Mouse (Mus musculus): ENCODE measurements at regions not wholly inside any gene's neighbourhood (a gene's known extent, or its start where the extent isn't known, plus 50 kb on each side); places are given as distances from the start of the nearest gene placed in this dataset.

DNA sequence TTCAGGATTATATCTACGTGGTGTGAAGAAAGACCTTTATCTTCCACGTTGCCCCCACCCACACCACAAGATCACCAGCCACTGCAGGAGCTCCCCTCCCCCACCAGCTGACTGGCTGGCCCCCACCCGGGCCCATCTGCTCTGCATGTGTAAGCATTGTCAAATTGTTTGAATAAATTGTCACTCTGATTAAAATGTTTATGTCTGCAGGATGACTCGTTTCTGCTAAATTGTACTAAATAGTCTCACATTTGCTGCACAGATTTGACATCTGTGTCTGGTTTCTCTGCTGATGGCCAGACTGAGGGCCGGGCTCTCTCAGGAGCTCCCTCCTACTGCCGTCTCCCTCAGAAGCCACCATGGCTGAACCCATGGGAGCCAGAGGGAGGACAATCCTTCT lies 119.2 kb upstream of the Pmepa1 start:
- Histone ChIP-seq H3K27me3 (ENCODE audit: control insufficient read depth, insufficient read depth, low read length) (no peaks in the 10 kb centered on the region), H3K36me3 (ENCODE audit: control insufficient read depth, insufficient read depth, low read length) (no peaks in the 10 kb centered on the region), H3K9me3 (ENCODE audit: control insufficient read depth, low read length) (no peaks in the 10 kb centered on the region; the same call in 1 of the 2 replicates), H3K27ac (replicated peaks; ENCODE audit: low read depth, low read length) (no peak overlapping the region), H3K4me3 (ENCODE audit: low read depth, low read length) (no peak overlapping the region), H3K4me2 (ENCODE audit: low read depth, severe bottlenecking) (no peak overlapping the region), H3K4me1 (ENCODE audit: control insufficient read depth, insufficient read depth, low read length) (no peaks in the 10 kb centered on the region; the same call in 1 of the 2 replicates), H3K9ac (ENCODE audit: low read length) (no peak overlapping the region)
- DNase-seq (ENCODE audit: low spot score) (no peak), ATAC-seq (ENCODE audit: insufficient number of reproducible peaks, low FRiP score, low TSS enrichment, low read depth) (no peak)
- 46% methylated on average over 6 of the region's 6 CpGs for WGBS

DNA sequence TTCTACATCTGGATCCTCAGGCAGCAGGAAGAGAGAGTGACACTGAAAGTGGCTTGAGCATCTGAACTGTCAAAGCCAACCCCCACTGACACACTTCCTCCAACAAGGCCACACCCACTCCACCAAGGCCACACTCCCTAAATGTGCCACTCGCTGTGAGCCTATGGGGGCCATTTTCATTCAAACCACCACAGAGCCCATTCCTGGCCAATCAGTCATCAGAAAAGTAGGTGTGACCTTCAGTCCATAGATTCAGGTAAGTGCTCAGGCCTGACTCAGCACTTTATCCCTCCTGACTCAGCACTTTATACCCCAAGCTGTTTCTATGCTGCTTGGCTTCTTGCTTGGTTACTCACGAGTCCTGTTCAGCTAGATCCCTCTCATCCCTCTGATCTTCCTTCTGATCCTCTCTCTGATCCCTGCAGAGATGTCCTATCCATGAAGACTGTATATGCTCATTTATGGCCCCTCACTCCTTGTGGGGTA lies 121.6 kb upstream of the Pmepa1 start:
- no peak overlapping the region for H3K4me2 ChIP-seq (ENCODE audit: low read depth, severe bottlenecking)
- H3K27me3 ChIP-seq (ENCODE audit: control insufficient read depth, insufficient read depth, low read length) = no peaks in the 10 kb centered on the region
- WGBS = 95% methylated on average over 2 of the region's 2 CpGs
- H3K27ac ChIP-seq (replicated peaks; ENCODE audit: low read depth, low read length) = no peak overlapping the region
- H3K36me3 ChIP-seq (ENCODE audit: control insufficient read depth, insufficient read depth, low read length) = no peaks in the 10 kb centered on the region
- H3K9ac ChIP-seq (ENCODE audit: low read length) = no peak overlapping the region
- H3K4me3 ChIP-seq (ENCODE audit: low read depth, low read length) = no peak overlapping the region
- no peaks in the 10 kb centered on the region for H3K9me3 ChIP-seq (ENCODE audit: control insufficient read depth, low read length)
- ATAC-seq (ENCODE audit: insufficient number of reproducible peaks, low FRiP score, low TSS enrichment, low read depth) (no peak), DNase-seq (ENCODE audit: low spot score) (no peak)
- H3K4me1 ChIP-seq (ENCODE audit: control insufficient read depth, insufficient read depth, low read length) = no peaks in the 10 kb centered on the region; the same call in 1 of the 2 replicates

DNA sequence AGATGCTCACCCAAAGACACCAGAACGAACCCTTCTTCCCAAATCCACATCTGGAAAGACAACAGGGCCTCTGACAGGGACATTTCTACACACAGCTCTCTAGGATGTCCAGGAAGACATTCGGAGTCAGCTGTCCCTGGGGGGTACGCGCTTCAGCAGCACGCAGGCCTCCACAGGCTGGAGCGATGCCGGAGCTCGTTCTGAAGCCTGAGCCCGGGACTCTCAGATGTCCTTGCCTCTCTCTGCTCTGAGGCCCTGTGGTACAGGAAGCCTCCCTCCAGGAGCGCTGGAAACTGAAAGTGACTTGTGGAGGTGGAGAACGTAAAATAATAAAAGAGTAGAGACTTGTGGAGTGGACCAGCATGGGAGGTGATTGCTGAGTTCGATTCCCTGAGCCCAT lies 116.8 kb upstream of the 1700021F07Rik start:
- no peak for DNase-seq (ENCODE audit: low spot score)
- no peak overlapping the region for H3K4me2 ChIP-seq (ENCODE audit: low read depth, severe bottlenecking)
- no peak overlapping the region for H3K27ac ChIP-seq (replicated peaks; ENCODE audit: low read depth, low read length)
- no peaks in the 10 kb centered on the region for H3K36me3 ChIP-seq (ENCODE audit: control insufficient read depth, insufficient read depth, low read length)
- H3K9ac ChIP-seq (ENCODE audit: low read length) = no peak overlapping the region
- peaks cover 30% of the 10 kb centered on the region for H3K4me1 ChIP-seq (ENCODE audit: control insufficient read depth, insufficient read depth, low read length)
- H3K27me3 ChIP-seq (ENCODE audit: control insufficient read depth, insufficient read depth, low read length) = no peaks in the 10 kb centered on the region
- ATAC-seq (ENCODE audit: insufficient number of reproducible peaks, low FRiP score, low TSS enrichment, low read depth) = no peak
- no peak overlapping the region for H3K4me3 ChIP-seq (ENCODE audit: low read depth, low read length)
- no peaks in the 10 kb centered on the region; the same call in 1 of the 2 replicates for H3K9me3 ChIP-seq (ENCODE audit: control insufficient read depth, low read length)
- 72% methylated on average over 12 of the region's 12 CpGs for WGBS

DNA sequence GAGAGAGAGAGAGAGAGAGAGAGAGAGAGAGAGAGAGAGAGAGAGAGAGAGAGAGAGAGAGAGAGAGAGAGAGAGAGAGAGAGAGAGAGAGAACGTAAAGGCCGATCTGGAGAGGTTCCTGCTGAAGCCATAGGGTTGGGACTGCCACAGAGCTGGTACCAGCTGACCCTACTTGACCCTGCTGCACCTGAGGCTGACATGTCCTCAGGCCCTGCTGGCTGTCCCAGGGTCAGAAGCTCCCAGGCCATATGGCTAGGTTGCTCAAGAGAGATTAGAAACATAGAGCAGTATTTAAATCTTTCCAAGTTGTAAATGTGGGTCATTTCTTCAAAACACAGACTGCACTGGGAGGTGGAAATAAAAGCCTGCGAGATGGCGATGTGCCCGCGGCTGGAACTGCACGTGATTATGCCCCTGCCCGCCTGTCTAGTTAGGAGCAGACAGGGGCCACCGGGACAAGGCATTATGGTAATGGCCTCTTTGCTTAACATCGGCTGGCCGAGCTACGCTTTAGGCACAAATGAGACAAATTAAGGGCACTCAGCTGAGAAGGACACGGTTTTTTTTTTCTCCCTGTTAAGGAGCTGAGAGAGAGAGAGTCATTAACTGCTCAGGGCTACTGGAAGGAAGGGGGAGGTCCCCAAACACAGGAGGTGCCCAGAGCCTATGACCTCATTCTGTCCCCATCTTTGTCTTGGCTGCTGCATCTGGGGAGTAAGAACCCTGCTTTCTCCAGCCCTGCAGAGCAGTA lies 115.9 kb upstream of the 1700021F07Rik start:
- H3K27ac ChIP-seq (replicated peaks; ENCODE audit: low read depth, low read length) = no peak overlapping the region; the same call in none of the 2 replicates
- 25% methylated on average over 13 of the region's 13 CpGs for WGBS
- H3K9ac ChIP-seq (ENCODE audit: low read length) = no peak overlapping the region
- no peak overlapping the region for H3K4me3 ChIP-seq (ENCODE audit: low read depth, low read length)
- peaks cover 30% of the 10 kb centered on the region for H3K4me1 ChIP-seq (ENCODE audit: control insufficient read depth, insufficient read depth, low read length)
- no peak overlapping the region for H3K4me2 ChIP-seq (ENCODE audit: low read depth, severe bottlenecking)
- no peaks in the 10 kb centered on the region for H3K36me3 ChIP-seq (ENCODE audit: control insufficient read depth, insufficient read depth, low read length)
- ATAC-seq (ENCODE audit: insufficient number of reproducible peaks, low FRiP score, low TSS enrichment, low read depth) (peak; percentile 50), DNase-seq (ENCODE audit: low spot score) (peak; percentile 62)
- no peaks in the 10 kb centered on the region; the same call in 1 of the 2 replicates for H3K9me3 ChIP-seq (ENCODE audit: control insufficient read depth, low read length)
- no peaks in the 10 kb centered on the region for H3K27me3 ChIP-seq (ENCODE audit: control insufficient read depth, insufficient read depth, low read length)

DNA sequence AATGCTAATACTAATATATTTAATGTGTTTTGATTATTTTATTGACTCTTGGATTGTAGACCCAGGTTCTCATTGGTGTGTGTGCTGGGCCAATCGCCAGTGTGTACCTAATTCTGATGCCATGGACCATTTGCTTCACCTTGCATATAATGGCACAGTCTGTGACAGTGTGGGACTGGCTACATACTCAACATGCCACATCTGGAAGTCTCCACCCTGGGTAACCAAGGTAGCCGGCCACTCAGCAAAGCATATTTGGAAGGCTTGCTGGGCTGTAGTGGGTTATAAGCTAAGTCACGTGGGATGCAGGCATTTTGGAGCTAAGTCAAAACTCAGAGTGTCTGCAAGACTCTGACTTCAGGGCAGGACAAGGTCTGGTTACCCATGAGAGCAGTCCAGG lies 115.3 kb upstream of the 1700021F07Rik start:
- no peak overlapping the region for H3K4me2 ChIP-seq (ENCODE audit: low read depth, severe bottlenecking)
- H3K4me1 ChIP-seq (ENCODE audit: control insufficient read depth, insufficient read depth, low read length) = peaks cover 30% of the 10 kb centered on the region
- no peak overlapping the region; the same call in 1 of the 2 replicates for H3K27ac ChIP-seq (replicated peaks; ENCODE audit: low read depth, low read length)
- no peaks in the 10 kb centered on the region for H3K27me3 ChIP-seq (ENCODE audit: control insufficient read depth, insufficient read depth, low read length)
- DNase-seq (ENCODE audit: low spot score) (peak; percentile 30), ATAC-seq (ENCODE audit: insufficient number of reproducible peaks, low FRiP score, low TSS enrichment, low read depth) (peak; percentile 64; the same call in 1 of the 2 replicates)
- 64% methylated on average over 3 of the region's 3 CpGs for WGBS
- no peak overlapping the region for H3K9ac ChIP-seq (ENCODE audit: low read length)
- no peak overlapping the region for H3K4me3 ChIP-seq (ENCODE audit: low read depth, low read length)
- H3K9me3 ChIP-seq (ENCODE audit: control insufficient read depth, low read length) = no peaks in the 10 kb centered on the region; the same call in 1 of the 2 replicates
- H3K36me3 ChIP-seq (ENCODE audit: control insufficient read depth, insufficient read depth, low read length) = no peaks in the 10 kb centered on the region

DNA sequence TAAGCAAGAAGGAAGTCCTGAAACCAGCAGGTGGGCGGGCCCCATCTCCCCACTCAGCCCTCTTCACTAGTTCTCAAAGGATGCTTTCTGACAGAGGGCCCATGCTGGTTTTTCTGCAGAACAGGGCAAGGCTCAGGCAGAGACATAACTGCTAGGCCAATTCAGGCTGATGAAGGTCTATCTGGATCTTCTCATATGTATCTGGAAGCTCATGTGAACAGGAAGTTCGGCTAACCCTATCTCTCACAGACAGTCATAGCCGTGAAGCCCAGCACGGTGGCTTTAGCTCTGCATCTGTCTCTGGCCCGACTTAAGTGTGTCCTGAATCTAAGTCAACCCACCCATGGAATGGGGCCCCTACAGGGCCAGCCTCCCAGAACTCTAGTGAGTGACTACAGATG lies 113.7 kb upstream of the 1700021F07Rik start:
- Histone ChIP-seq H3K4me1 (ENCODE audit: control insufficient read depth, insufficient read depth, low read length) (peaks cover 30% of the 10 kb centered on the region), H3K9ac (ENCODE audit: low read length) (no peak overlapping the region), H3K27ac (replicated peaks; ENCODE audit: low read depth, low read length) (no peak overlapping the region), H3K4me2 (ENCODE audit: low read depth, severe bottlenecking) (no peak overlapping the region), H3K27me3 (ENCODE audit: control insufficient read depth, insufficient read depth, low read length) (no peaks in the 10 kb centered on the region), H3K9me3 (ENCODE audit: control insufficient read depth, low read length) (no peaks in the 10 kb centered on the region; the same call in 1 of the 2 replicates), H3K4me3 (ENCODE audit: low read depth, low read length) (no peak overlapping the region), H3K36me3 (ENCODE audit: control insufficient read depth, insufficient read depth, low read length) (no peaks in the 10 kb centered on the region)
- WGBS = 90% methylated on average over 5 of the region's 5 CpGs
- ATAC-seq (ENCODE audit: insufficient number of reproducible peaks, low FRiP score, low TSS enrichment, low read depth) (no peak), DNase-seq (ENCODE audit: low spot score) (no peak)

DNA sequence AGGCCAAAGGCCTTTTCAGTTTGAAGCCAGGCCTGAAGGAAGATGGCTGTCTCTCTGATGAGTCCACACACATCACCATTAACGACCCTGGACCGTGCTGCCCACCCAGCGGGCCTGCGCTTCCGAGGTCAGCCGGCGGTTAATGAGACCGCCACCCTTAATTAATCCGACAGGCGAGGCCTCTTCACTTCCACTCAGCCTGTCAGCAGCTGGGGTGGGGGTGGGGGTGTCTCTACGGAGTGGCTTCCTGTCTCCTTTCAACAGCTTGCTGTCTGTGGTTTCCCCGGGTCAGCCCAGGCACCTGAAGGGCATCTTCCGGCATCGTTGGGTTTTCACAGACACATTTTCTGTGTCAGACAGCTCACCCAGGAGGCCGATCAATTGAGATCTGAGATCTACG lies 113.0 kb upstream of the 1700021F07Rik start:
- ATAC-seq (ENCODE audit: insufficient number of reproducible peaks, low FRiP score, low TSS enrichment, low read depth) = 0 out of 2 replicates have a peak, but pooled peaks have one; percentile 12
- Histone ChIP-seq H3K4me3 (ENCODE audit: low read depth, low read length) (no peak overlapping the region), H3K4me2 (ENCODE audit: low read depth, severe bottlenecking) (no peak overlapping the region), H3K9ac (ENCODE audit: low read length) (no peak overlapping the region), H3K27me3 (ENCODE audit: control insufficient read depth, insufficient read depth, low read length) (no peaks in the 10 kb centered on the region), H3K4me1 (ENCODE audit: control insufficient read depth, insufficient read depth, low read length) (peaks cover 32% of the 10 kb centered on the region), H3K27ac (replicated peaks; ENCODE audit: low read depth, low read length) (no peak overlapping the region), H3K9me3 (ENCODE audit: control insufficient read depth, low read length) (no peaks in the 10 kb centered on the region; the same call in 1 of the 2 replicates), H3K36me3 (ENCODE audit: control insufficient read depth, insufficient read depth, low read length) (no peaks in the 10 kb centered on the region)
- DNase-seq (ENCODE audit: low spot score) = no peak
- 30% methylated on average over 16 of the region's 16 CpGs for WGBS

DNA sequence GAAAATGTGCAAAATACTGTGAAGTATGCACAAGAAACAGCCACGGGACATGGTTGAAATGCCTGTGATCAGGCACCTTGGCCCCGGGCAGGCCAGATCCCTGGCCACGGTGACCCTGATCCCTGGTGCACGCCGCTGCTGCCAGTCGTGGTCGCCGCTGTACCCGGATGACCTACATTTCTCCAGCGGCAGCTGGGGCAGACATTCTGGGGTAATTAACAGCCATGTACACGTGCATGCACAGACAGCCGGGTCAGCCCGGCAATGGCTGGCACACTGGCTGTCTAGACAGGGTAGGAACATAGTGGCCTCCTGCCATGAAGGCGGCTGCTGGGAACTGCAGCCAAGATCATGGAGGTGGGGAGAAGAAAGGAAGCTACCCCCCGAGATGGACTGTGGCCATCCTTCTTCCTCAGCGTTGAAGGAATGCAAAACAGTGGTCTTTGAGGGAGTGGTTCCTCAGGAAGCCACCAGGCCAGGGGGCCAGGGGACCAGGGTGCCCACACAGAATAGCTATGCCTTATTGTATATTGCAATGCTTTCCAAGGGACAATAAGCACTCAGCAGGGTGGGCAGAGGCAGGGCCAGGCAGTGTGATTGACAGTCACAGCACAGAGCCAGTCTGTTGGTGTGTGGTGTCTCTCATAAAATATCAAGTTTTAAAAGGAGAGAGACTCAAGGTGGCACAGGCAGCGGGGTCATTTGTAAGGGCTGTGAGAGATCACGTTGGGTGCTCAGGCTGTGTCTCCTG lies 108.3 kb upstream of the 1700021F07Rik start:
- no peaks in the 10 kb centered on the region for H3K27me3 ChIP-seq (ENCODE audit: control insufficient read depth, insufficient read depth, low read length)
- 71% methylated on average over 18 of the region's 18 CpGs for WGBS
- DNase-seq (ENCODE audit: low spot score) (no peak), ATAC-seq (ENCODE audit: insufficient number of reproducible peaks, low FRiP score, low TSS enrichment, low read depth) (no peak)
- no peak overlapping the region for H3K4me2 ChIP-seq (ENCODE audit: low read depth, severe bottlenecking)
- no peaks in the 10 kb centered on the region; the same call in 1 of the 2 replicates for H3K9me3 ChIP-seq (ENCODE audit: control insufficient read depth, low read length)
- no peaks in the 10 kb centered on the region for H3K36me3 ChIP-seq (ENCODE audit: control insufficient read depth, insufficient read depth, low read length)
- no peak overlapping the region for H3K27ac ChIP-seq (replicated peaks; ENCODE audit: low read depth, low read length)
- no peak overlapping the region for H3K9ac ChIP-seq (ENCODE audit: low read length)
- H3K4me1 ChIP-seq (ENCODE audit: control insufficient read depth, insufficient read depth, low read length) = peaks cover 8% of the 10 kb centered on the region
- H3K4me3 ChIP-seq (ENCODE audit: low read depth, low read length) = no peak overlapping the region

All from limb, embryonic 11.5 days (tissue).